Mouse (Mus musculus): ENCODE measurements around the gene Rhox6. TPM values are rescaled to one million over a fixed set of nuclear protein-coding genes. Genes with fewer than 3 reads are reported as not detected.

Rhox6 gene
- polyA plus RNA-seq, 1 experiment = 0.13 TPM

DNA sequence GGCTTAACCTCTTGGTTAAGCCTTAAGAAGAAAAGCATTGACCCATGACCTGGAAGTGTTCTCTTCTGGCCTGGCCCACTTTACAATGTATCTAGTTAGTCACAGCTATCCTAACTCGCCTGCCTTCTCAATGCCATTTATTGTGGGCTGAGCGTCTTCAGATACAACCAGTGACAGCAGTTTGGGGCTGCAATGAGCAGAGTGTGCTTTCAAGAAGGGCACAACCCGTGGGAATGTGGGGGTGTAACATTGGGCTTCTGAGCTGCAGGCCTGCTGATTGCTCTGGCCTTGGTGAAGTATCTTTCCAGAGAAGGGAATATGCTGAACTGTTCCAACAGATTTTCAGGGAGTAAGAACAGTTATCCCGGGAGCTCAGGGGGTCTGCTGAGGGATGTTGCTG lies 52.1 kb downstream of the Rhox6 start, which contains the start of gene Rhox8:
Gene Rhox8, minus strand, starts transcription at position 101 of the 400 bp plus-strand sequence.
- DNase-seq = no peak
- WGBS = 89% methylated on average over 4 of the region's 4 CpGs
- TF ChIP-seq POLR2A (IDR thresholded peaks at IDR 0.05; ENCODE audit: control insufficient read depth, extremely low read depth, insufficient read depth, low read length, poor library complexity) = no peak
- TF ChIP-seq CTCF (IDR thresholded peaks at IDR 0.05; ENCODE audit: borderline replicate concordance, control insufficient read depth, extremely low read depth, insufficient read depth, low read length, poor library complexity) = no peak
- H3K36me3 ChIP-seq (ENCODE audit: control insufficient read depth, insufficient read depth, low read length) = no peaks in the 10 kb centered on the region
- no peak within 1 kb of the TSS for H3K4me3 ChIP-seq (ENCODE audit: control insufficient read depth, insufficient read depth, low read length)
- H3K27me3 ChIP-seq (ENCODE audit: control insufficient read depth, insufficient read depth, low read length) = no peaks in the 10 kb centered on the region
- H3K4me1 ChIP-seq (replicated peaks; ENCODE audit: control insufficient read depth, insufficient read depth, low read length) = no peaks in the 10 kb centered on the region
- no peak within 1 kb of the TSS for H3K27ac ChIP-seq (ENCODE audit: control insufficient read depth, insufficient read depth, low read length)

Other genes with a start within 250 kb of the Rhox6 start
- not detected in 2 replicates for gene Rhox3f, start 245.9 kb upstream of the Rhox6 start, polyA plus RNA-seq (2012; rRNA removed)
- gene Rhox4f, start 219.2 kb upstream of the Rhox6 start, polyA plus RNA-seq (2012; rRNA removed) = not detected in 2 replicates
- gene Rhox3g, start 198.3 kb upstream of the Rhox6 start, polyA plus RNA-seq (2012; rRNA removed) = not detected in 2 replicates
- not detected in 2 replicates for gene Rhox2g, start 183.4 kb upstream of the Rhox6 start, polyA plus RNA-seq (2012; rRNA removed)
- not detected in 2 replicates for gene Rhox4g, start 175.6 kb upstream of the Rhox6 start, polyA plus RNA-seq (2012; rRNA removed)
- gene Rhox3h, start 158.1 kb upstream of the Rhox6 start, polyA plus RNA-seq (2012; rRNA removed) = not detected in 2 replicates
- gene Rhox2h, start 153.6 kb upstream of the Rhox6 start, polyA plus RNA-seq (2012; rRNA removed) = not detected in 2 replicates
- not detected in 2 replicates for gene Rhox5, start 22.1 kb upstream of the Rhox6 start, polyA plus RNA-seq (2012; rRNA removed)
- not detected in 2 replicates for gene Rhox7a, start 4.8 kb downstream of the Rhox6 start, polyA plus RNA-seq (2012; rRNA removed)
- not detected in 2 replicates for gene Rhox8, start 52.0 kb downstream of the Rhox6 start, polyA plus RNA-seq (2012; rRNA removed)
- gene Rhox7b, start 70.3 kb downstream of the Rhox6 start, polyA plus RNA-seq (2012; rRNA removed) = not detected in 2 replicates
- not detected in 2 replicates for gene Rhox9, start 74.9 kb downstream of the Rhox6 start, polyA plus RNA-seq (2012; rRNA removed)
- gene Btg1-ps1, start 191.9 kb downstream of the Rhox6 start, polyA plus RNA-seq (2012; rRNA removed) = not detected in 2 replicates
- not detected in 2 replicates for gene Btg1-ps2, start 216.2 kb downstream of the Rhox6 start, polyA plus RNA-seq (2012; rRNA removed)
- gene Rhox10, start 239.6 kb downstream of the Rhox6 start, polyA plus RNA-seq (2012; rRNA removed) = not detected in 2 replicates

Data from thymus, adult 2 months (tissue).